Mouse (Mus musculus) G1E (cell line): ENCODE results near the gene Chpt1.

Experiments used
- CTCF ChIP-seq: IDR thresholded peaks from 2 replicates; pipeline ENCODE4 v1.5.1; 2012; ENCODE audit warnings: low read depth, low read length, inconsistent platforms, mixed read lengths
- GATA1 ChIP-seq: IDR thresholded peaks from 2 replicates; pipeline ENCODE4 v1.6.1; 2012; ENCODE audit warnings: borderline replicate concordance, low read length, inconsistent platforms, mixed read lengths
- POLR2AphosphoS5 ChIP-seq: IDR thresholded peaks from 2 replicates; pipeline ENCODE4 v1.6.1; 2012; ENCODE audit warnings: low read depth, low read length, inconsistent platforms; ENCODE audit not compliant: insufficient replicate concordance
- TAL1 ChIP-seq: conservative IDR thresholded peaks from 2 replicates; pipeline ENCODE4 v1.6.1; 2012; ENCODE audit warnings: low read depth, low read length, inconsistent platforms, mixed read lengths

GRCm38 (mm10) chr10:88503421-88504314 is at the start of gene Chpt1:
- TF ChIP-seq CTCF (no peak), POLR2AphosphoS5 (no peak), GATA1 (no peak), TAL1 (no peak)
